Mouse (Mus musculus) B cell, adult 2 months (primary cell): ENCODE measurements around the gene Slc38a8.

ENCODE experiments used
- DNase-seq, 2 experiments: peaks; one replicate each; pipeline ENCODE4 v3.0.0; 2022

Gene Slc38a8

GRCm38 (mm10) chr8:119484145-119484896 is 17.2 kb downstream of the Slc38a8 start:
- DNase-seq = peak; percentile 45 to 56

DNA sequence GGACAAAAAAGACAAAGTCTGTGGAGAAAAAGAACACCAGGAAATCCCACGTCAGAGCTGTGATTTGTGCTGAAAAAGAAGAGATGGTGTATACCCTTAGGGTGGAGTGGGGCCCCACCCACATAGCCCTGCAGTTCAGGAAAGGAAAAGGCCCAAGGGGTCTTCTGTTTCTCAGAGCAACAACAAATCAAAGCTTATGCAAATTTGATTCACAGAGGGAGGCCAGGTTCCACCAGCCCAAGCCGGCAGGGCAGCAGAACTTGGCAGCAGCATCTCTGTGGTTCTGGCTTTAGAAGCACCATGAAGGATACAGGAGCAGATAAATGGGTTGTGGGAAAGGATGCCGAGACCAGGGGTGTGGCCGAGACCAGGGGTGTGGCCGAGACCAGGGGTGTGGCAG is 22.8 kb downstream of the Slc38a8 start:
- no peak for DNase-seq

DNA sequence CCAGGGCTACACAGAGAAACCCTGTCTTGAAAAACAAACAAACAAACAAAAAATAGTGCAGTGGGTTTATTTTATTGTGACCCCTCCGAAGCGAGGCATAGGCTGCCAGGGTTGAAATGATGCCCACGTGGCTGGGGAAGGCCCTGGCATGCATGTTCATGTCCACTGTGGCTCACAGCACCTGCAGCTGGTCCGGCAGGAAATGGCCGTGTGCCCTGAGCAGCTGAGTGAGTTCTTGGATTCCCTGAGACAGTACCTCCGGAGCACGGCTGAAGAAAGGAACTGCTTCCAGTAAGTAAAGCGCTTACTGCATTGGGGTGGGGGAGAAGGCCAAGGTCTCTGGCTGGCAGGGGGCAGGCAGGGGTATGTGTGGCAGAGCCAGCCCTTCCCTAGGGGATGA is 33.4 kb downstream of the Slc38a8 start:
- DNase-seq = no peak

- DNase-seq = no peak
These were observed 34.7 kb downstream of the Slc38a8 start for GRCm38 (mm10) chr8:119466794-119467193.

DNA sequence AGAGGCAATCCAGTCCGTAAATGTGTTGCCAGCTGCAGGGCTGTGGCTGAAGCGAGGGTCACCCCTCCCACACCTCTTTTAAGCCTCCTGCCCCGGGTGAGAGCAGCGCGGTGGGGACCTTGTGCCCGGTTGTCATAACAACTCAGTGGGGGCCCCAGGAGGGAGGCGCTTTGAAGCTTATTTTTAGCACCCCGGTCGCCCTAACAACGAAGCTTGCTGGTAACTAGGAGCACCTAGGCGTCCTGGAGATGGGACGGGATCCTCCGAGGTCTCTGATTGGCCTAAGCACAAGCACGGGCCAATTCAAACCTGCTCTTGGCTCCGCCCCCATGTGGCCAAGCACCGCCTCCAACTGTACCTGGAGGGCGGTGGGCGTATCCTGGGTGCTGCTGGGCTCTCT is 35.4 kb downstream of the Slc38a8 start:
- DNase-seq = no peak

DNA sequence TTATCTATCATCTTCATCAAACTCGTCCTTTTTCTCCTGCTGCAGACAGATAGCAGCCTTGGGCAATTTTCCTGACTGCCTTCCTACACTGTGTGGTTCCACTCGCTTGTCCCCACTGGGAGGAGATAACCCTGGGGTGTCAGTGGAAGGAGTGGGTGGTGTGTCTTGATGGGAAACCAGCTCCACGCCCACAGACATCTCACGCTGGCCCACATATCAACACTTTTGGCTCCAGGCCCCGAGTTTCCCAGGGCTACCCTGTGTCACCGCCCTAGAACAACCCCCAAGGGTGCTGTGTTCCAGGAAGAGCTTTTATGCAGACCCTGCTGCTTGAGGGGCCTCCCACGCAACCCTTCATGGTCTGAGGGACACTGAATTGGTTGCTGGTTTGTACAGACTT is 37.8 kb downstream of the Slc38a8 start:
- DNase-seq = no peak

DNA sequence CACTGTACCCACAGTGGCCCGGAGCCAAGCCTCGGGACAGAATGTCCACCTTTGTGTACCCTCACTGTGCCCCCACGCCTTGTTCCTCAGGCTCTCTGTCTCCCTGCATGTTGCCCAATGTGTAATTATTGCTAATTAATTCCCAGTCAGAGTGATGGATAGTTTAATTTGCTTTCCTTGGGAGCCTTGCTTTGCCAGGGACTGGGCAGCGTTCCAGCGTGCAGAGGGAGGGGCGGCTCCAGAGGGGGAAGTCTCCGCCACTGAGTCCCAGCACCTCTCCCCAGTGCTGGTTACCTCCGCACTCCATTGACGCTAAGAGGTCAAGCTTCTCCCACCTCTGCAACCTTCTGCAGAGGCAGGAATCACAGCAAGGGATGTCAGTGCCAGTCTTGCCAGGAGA is 40.1 kb downstream of the Slc38a8 start:
- DNase-seq = no peak

- no peak for DNase-seq
These were observed 41.8 kb downstream of the Slc38a8 start for GRCm38 (mm10) chr8:119459724-119460123.

DNA sequence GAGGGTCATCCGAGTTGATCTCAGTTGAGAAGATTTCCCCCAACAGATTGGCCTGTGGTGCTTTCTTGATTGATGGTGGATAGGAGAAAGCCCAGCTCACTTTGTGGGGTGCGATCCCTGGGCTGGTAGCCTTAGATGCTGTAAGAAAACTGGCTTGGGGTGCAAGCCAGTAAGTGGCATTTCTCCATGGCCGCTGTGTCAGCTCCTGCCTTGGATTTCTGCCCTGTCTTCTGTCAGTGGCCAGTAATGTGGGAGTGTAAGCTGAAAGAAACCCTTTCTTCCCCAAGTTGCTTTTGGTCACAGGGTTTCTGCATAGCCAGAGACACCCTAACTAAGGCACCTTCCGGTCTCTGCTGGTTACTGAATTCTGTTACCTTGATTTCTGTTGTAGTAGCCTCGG is 45.5 kb downstream of the Slc38a8 start:
- no peak for DNase-seq

DNA sequence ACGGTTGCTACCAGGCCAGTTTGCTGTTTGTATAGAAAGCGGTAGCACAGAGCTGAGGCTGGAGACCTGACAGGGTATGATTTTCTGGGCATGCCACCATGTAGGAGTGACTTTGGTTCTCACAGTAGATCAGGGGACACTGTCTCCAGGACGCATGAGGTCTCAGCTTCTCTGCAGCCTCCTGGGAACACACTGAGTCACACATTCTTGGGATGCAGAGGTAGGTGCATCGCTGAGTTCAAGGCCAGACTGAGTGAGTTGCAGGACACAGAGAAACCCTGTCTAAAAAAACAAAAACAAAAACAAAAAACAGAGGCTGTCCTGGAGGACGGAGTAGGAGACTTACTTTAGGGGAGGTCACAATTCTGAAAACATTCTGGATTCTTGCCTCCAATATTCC is 48.6 kb downstream of the Slc38a8 start:
- DNase-seq = no peak

DNA sequence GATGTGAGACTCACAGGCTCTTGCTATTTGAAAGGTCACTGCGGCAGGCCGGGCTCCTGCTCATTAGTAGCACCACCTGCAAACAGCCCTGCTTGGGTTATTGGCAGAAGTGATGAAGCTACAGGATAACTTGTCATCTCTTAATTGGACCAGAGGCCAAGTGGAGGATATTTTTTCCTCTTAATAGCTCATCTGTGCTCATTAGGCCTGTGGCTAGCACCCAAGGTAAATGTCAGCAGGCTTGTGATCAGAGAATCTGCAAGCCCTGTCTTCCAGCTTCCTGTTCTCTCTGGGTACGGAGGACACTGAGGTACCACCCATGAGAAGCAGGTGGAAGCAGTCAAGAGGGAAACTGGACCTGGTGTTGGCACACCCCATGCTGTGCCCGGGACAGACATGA is 50.4 kb downstream of the Slc38a8 start:
- DNase-seq = no peak

DNA sequence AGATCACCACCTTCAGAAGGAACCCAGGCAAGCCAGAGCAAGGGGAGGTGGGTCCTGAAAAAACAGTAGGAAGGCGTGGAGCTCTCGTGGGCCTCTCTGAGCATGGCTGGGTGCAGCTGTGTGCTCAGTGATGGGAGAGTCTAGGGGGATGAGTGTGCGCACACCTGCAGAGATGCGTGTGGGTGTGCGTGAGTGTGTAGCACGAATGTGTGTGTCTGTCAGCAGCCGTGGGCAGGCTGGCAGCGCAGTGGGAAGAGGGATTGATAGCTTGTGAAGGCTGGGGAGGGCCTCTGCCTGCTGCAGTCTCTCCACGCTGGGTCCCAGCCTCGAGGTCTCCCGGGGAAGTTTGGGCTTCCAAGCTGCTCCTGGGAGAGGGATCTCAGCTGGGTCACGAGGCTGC is 51.9 kb downstream of the Slc38a8 start:
- DNase-seq = no peak

DNA sequence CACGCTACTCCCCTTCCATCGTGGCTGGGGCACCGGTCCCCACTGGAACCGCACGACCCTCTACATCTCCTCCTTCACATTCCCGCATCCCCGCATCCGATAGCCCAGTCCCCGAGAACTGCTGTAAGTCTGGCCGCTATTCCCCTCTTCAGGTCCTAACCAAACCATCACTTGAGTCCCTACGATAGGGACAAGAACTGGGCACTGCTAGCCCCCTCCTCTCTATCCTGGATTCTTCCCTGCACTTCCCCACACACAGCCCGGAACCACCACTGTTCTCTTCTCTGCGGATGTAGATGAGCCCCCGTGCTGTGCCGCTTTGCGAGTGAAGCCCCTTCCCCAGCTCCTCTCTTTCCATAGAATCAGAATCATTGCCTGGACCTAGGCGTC is 53.7 kb downstream of the Slc38a8 start:
- DNase-seq = no peak

GRCm38 (mm10) chr8:119446990-119447780 is 54.3 kb downstream of the Slc38a8 start:
- no peak for DNase-seq

DNA sequence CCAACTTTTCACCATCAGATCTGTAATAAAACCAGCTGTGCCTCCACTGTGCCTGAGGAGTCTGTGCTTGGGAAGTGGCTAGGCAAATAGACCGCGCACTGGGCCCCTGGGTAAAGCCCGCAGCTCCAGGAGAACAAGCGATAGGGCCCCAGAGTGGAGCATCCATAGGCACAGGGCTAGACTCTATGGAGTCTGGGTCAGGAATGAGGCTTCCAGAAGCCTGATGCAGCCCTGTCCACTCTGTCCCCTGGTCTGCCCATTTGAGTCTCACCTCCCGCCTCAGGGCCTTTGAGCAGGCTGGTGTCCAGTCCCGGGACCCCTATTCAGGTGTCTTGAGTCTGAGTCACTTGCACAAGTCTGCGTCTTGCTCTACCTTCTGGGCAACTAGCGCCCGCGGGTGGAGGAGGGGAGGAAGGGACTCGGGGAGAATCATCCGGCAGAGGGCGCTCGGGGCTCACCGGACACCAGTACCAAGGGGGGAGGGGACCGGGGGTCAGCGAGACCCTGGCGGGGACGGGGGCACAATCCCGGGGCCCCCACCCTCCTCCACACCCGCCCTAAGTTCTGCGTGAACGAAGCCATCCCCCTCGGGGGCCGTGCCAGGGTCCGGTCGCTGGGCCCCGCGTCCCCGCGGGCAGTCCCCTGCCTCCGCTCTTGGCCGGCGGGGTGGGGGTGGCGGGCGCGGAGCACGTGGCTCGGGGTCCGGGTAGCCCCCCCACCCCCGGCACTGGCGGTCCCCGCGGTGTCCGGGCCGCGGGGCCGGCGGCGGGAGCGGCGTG is 55.1 kb downstream of the Slc38a8 start, which contains the start of gene Necab2:
Gene Necab2, plus strand, starts transcription at position 509 of the 779 bp plus-strand sequence.
- peak; percentile 86 for DNase-seq

DNA sequence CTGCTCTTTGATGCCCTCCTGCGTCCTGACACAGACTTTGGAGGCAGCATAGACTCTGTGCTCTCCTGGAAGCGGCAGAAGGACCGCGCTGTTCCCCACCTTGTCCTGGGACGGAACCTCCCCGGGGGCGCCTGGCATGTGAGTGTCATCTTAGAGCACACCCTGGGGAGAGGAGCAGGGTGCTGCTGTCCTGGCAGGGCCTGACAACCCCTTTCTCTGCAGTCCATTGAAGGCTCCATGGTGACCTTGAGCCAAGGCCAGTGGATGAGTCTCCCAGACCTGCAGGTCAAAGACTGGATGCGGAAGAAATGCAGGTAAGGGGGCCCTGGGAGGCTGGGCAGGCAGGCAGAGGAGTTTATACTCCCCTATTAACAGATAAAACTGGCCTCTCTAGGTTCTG is 58.5 kb downstream of the Slc38a8 start:
- DNase-seq = no peak

GRCm38 (mm10) chr8:119442013-119442412 is 59.5 kb downstream of the Slc38a8 start:
- DNase-seq = no peak

- no peak for DNase-seq
These were observed 60.6 kb downstream of the Slc38a8 start for GRCm38 (mm10) chr8:119440952-119441270.

- DNase-seq = peak; percentile 67 to 69
These were observed 61.1 kb downstream of the Slc38a8 start for GRCm38 (mm10) chr8:119440250-119440951.

DNA sequence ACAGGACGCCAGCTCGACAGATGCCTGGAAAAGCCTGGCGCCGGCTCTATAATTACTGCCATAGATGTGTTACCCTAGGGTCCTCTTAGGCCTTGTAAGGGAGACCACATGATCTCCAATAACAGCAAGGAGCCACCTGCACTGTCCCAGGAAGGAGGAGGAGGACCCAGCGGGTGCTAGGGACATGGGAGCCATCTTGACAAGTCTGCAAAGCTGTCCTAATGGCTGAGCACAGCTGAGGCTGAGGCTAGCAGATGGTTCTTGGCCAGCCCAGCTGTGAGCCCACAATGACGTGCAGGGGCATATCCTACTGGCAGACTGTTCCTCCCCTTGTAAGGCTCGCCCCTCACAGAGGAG is 61.6 kb downstream of the Slc38a8 start:
- no peak for DNase-seq

- DNase-seq = no peak
These were observed 62.1 kb downstream of the Slc38a8 start for GRCm38 (mm10) chr8:119439424-119439823.

DNA sequence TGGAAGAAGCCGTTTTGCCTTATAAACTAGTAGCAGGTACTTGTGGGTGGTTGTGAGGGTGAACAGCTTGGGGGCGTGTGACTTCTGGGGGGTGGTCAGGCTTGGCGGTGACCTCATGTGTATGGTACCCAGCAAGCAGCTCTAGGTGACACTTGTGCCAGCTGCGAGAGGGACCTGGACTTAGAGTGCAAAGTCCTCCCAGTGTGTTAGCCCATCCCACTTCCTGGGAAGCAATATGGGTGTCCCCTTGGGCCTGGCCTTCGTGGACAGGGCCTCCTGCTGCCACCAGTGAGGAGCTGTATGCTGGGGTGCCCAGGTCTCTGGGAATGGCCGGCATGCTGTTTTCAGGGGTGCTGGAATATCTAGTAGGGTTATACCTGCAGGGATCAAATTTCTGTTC is 62.6 kb downstream of the Slc38a8 start:
- no peak for DNase-seq

DNA sequence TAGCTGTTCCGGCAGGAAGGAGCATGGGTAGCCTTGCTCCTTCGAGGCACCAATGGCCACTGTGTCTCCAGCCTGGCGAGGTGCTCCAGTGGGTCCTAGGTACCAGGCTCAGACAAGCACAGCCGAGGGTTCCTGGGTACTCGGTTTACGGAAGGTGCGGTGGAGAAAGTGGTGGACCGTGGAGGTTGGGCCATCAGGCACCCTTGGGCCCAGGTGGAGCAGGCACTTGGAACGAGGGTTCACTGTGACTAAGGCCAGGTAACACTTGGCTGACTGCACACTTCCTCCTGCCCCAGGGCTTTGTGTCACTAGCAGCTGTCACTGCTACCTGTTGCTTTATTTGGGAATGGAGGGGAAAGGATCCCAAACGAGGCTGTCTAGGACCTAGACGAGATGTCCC is 64.0 kb downstream of the Slc38a8 start:
- peak; percentile 51 to 60 for DNase-seq
